Mouse (Mus musculus) C2C12 (cell line): Measurements from ENCODE around the gene Hps4.

Experiments used
- CEBPB ChIP-seq: IDR thresholded peaks from one replicate; pipeline ENCODE4 v1.6.1; 2011; ENCODE audit warnings: low read depth, mild to moderate bottlenecking, control low read depth, moderate library complexity
- CTCF ChIP-seq: IDR thresholded peaks from one replicate; pipeline ENCODE4 v1.5.1; 2011; ENCODE audit not compliant: control insufficient read depth, insufficient read depth, insufficient read length
- FOSL1 ChIP-seq: IDR thresholded peaks from one replicate; pipeline ENCODE4 v1.8.0; 2011; ENCODE audit warnings: mild to moderate bottlenecking, low read length; ENCODE audit not compliant: poor library complexity, insufficient read depth, severe bottlenecking
- MAX ChIP-seq: IDR thresholded peaks from one replicate; pipeline ENCODE4 v1.6.1; 2011; ENCODE audit warnings: mild to moderate bottlenecking, control low read depth

GRCm38 (mm10) chr5:112297257-112297656 lies 45.6 kb upstream of the Hps4 start:
- no peak for TF ChIP-seq CTCF
- TF ChIP-seq MAX: no peak
- no peak for TF ChIP-seq FOSL1
- TF ChIP-seq CEBPB: no peak
